Mouse (Mus musculus) B cell, adult 67 days (primary cell): ENCODE results near the gene Iba57. TPM values are rescaled to one million over a fixed set of nuclear protein-coding genes. Genes with fewer than 3 reads are reported as not detected.

Experiments used
- total RNA-seq, 2 experiments: library from RNA; stranded (reverse); gene quantifications; 4 replicates each; pipeline ENCODE4 v1.2.4; 2023

Gene Iba57
- total RNA-seq, result 10 to 100 TPM; 22.4 to 31.7 TPM

DNA sequence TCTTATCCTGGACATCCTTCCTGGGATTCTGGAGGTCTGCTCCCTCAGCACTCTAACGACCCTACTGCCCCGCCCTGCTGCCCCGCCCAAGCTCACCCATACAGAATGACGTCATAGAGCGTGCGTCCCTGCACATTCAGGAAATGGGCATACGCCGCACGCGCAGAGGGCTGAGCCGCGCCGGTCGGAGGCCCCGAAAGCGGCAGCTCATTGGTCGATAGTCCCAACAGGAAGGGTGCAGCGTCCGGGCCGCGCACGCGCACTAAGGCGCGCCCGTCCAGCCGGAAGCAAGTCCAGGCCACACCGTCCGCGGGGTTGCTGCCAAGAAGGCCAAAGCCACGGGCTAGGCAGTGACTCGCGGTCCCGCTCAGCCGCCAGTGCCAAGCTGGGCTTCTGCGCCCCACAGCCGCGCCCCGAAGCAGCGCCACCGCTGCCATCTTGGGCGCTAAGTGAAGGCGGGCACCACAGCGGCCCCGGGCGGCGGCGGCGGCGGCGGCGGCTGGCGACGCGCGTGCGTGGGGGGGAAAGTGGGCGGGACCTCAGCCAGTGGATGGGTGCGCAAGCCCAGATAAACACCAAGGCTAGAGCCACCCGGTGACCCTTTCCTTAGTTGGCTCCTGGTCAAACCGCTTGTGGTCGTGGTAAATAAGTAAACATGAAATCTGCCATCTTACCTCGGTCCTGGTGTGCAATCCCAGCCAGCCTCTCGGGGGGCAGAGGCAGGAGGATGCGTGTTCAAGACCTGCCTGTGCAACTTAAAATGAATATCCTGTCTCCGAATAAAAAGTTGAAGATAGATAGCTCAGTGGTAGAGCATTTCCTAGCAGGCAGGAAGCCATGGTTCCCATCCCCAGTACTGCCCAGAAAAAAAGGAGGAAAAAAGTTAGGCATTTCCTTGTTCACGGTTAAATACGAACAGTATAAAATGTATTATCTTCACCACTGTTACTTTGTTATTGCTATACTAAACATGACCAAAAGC is at the start of gene Iba57:
Gene Iba57, minus strand, starts transcription at position 485 of the 982 bp plus-strand sequence.

DNA sequence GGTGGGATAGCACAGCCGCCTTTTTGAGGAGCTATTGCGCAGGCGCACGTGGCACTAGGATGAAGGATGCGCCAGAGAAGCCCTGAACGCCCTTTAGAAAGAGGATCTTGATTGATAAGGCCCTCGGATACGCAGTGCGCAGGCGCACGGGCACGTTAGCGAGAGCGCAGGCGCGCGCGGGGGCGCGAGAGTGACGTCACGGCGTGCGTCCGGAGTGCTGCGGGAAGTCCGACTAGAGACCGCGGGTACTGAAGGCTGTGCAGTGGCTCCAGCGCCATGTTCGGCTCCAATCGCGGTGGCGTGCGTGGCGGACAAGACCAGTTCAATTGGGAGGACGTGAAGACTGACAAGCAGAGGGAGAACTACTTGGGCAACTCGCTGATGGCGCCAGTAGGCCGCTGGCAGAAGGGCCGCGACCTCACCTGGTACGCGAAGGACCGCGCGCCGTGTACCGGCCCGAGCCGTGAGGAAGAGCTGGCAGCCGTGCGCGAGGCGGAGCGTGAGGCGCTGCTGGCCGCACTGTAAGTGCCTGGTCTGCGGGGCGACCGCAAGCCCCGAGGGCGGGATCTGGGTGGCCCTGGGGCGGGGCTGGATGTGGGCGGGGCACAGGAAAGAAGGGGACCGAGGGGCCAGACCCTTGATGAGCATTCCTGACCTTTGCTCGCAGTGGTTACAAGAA is 44.8 kb upstream of the Iba57 start, which contains the start of gene 2310033P09Rik:
Gene 2310033P09Rik, plus strand, starts transcription at position 169 of the 679 bp plus-strand sequence.

DNA sequence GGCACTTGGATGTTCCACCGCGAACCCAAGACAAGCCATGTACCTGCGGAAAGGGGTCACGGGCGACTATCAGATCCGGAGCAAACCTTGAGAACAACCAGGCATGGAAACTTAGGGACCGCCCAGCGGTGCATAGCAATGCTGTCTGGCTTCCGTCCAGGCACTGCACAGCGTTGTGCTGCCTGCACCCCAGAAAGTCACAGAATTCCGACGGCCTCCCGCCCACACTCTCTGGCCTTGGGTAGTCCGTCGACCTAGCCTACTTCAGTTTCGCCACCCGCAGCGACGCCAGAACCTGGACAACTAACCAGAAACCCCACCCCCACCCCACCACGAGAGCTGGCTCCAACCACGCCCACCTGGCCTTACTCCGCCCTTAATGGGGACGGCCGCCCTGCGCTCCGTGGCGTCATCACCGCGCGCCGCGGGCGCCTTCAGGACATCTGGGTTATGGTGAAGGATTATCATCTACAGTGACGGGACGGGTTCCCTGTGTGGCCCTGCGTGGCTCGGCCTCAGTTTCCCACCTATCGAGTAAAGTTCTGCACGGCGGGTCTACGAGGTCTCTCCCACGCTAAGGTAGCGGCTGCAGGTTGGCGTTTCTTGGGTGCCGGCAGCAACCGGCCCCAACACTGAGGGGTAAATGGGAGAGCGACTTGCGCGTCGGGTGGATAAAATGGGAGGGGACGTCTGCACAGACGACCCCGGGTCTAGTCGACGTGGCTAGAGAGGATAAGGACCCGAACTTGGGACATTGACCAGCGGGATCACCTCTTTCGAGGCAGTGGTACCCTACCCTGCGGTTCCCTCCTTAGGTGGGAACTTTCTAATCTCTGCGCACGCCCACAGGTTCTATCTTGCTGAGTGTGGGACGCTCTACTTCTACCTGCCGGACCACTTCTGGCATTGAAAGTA is 38.8 kb upstream of the Iba57 start, which contains the start of gene Mrpl55:
Gene Mrpl55, plus strand, starts transcription at position 406 of the 915 bp plus-strand sequence.

DNA sequence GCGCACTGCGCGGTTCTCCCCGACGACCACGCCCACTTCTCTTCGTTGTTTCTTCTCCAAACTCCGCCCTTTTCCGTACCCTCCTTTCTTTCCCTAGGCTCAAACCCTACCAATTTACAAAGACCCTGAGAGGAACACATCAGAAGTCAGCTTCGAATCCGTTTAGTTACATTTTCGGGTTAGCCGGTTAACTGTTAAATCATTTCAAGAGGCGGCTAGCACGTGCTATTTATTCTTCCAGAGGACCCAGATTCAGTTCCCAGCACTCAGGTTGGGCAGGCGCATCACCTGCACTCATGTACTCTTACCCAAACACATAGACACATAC is 28.5 kb upstream of the Iba57 start, which contains the start of gene Guk1:
Gene Guk1, minus strand, starts transcription at position 154 of the 328 bp plus-strand sequence.

DNA sequence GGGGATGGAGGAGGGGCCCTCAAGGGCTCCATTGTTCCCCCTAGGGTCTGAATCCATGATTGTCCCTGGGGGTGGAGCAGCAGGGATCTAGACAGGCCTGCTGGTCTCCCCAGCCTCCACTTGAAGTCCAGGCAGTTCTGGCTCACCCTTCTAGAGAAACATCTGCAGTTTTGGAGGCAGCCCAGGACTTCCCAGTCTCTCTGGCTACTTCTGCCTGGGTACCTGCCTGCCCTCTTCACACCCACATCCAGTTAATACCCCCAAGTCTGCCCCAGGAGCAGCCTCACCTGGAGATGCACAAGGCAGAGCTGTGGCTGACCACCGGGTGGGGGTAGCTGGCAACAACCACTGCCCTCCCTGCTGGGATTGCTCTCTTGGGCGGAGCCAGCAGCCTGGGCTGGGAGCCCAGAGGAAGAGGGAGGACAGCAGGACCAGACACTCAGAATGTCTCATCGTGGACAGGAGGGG is 19.4 kb upstream of the Iba57 start, which contains the start of gene Gjc2:
Gene Gjc2, minus strand, starts transcription at position 350 of the 468 bp plus-strand sequence.

DNA sequence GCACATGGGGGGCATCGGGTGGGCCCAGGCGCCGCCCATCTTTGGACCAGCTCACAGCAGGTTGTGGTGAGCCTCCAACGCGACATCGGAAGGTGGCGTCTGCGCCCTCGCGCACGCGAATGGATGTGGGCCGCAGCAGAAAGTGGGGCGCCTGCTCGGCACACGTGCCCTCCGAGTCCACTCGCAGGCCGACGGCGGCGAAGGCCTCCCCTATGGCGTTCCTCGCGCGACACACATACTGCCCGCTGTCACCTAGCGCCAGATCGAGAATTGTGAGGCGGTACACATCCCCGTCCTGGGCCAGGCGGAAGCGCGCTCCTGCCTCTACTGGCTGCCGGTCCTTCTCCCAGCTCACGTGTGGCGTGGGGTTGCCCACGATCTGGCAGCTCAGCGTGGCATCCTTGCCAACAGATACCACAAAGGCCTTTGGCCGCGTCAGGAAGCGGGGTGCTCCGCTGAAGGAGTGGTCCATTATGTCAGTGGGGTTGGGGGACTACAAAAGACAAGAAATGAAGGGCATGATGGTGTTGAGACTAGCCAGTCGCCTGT is 27.6 kb downstream of the Iba57 start, which contains the start of gene Obscn:
Gene Obscn, minus strand, starts transcription at position 499 of the 549 bp plus-strand sequence.

Other genes with a start within 250 kb of the Iba57 start
- gene Btnl10, start 245.8 kb downstream of the Iba57 start, total RNA-seq, result not detected
- 100 to 1,000 TPM; 126 to 142 TPM for gene Rnf187, start 224.8 kb downstream of the Iba57 start, total RNA-seq
- 10 to 100 TPM; 15.2 to 21.8 TPM for gene Hist3h2ba, start 214.8 kb downstream of the Iba57 start, total RNA-seq
- 10 to 100 TPM; 60.7 to 79.3 TPM for gene Hist3h2a, start 209.1 kb downstream of the Iba57 start, total RNA-seq
- under 1 TPM; 0.21 to 0.35 TPM for gene Trim17, start 209.1 kb downstream of the Iba57 start, total RNA-seq
- 100 to 1,000 TPM; 115 to 117 TPM for gene Trim11, start 185.6 kb downstream of the Iba57 start, total RNA-seq
- gene Obscn, start 27.3 kb downstream of the Iba57 start, total RNA-seq, result 1 to 10 TPM in 1 of 2 experiments, under 1 TPM in 1; 0.65 to 1.0 TPM
- gene Gjc2, start 19.5 kb upstream of the Iba57 start, total RNA-seq, result not detected
- 10 to 100 TPM; 30.7 to 37.2 TPM for gene Guk1, start 28.5 kb upstream of the Iba57 start, total RNA-seq
- gene Mrpl55, start 38.7 kb upstream of the Iba57 start, total RNA-seq, result 10 to 100 TPM; 16.5 to 18.9 TPM
- gene 2310033P09Rik, start 44.6 kb upstream of the Iba57 start, total RNA-seq, result 10 to 100 TPM; 29.3 to 32.6 TPM
- 100 to 1,000 TPM; 225 to 239 TPM for gene Arf1, start 64.5 kb upstream of the Iba57 start, total RNA-seq
- gene Wnt3a, start 127.0 kb upstream of the Iba57 start, total RNA-seq, result not detected
- not detected for gene Wnt9a, start 143.2 kb upstream of the Iba57 start, total RNA-seq
- gene Prss38, start 211.9 kb upstream of the Iba57 start, total RNA-seq, result not detected